Mouse (Mus musculus): ENCODE results near the gene Mast4. TPM values are rescaled to one million over a fixed set of nuclear protein-coding genes. Genes with fewer than 3 reads are reported as not detected.
A peak's percentile ranks its signal among the peaks of the same experiment; 100 is the strongest.

Gene Mast4
- polyA plus RNA-seq, 1 experiment from 2014 or later, result 2.5 TPM

DNA sequence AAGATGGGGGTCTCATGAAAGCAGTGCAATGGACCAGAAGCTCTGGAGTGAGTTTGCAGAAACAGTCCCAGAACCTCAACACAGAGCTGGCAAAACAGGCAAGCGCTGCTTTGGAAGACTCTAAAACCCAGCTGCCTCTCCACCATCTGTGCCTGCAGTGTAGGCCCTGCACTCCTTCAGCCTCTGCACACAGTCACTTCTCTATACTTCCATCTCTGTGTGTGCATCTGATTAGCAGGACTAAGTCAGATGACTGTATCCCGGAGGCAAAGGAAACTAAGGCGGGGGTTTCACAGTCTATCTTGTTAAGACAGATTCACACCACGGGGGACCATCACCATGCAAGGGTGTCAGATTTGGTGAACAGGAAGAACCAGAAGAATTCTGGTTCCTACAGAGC, 6.7 kb upstream of the Mast4 start:
- no peak for ATAC-seq (ENCODE audit: low read depth)
- Histone ChIP-seq H3K27ac (ENCODE audit: low read length) (no peak overlapping the region), H3K9ac (ENCODE audit: low read depth, low read length) (no peak overlapping the region), H3K27me3 (ENCODE audit: control insufficient read depth, insufficient read depth, low read depth, low read length) (peaks cover 3% of the 10 kb centered on the region), H3K36me3 (ENCODE audit: control insufficient read depth, insufficient read depth) (no peaks in the 10 kb centered on the region), H3K4me2 (ENCODE audit: low read depth, low read length) (no peak overlapping the region), H3K9me3 (replicated peaks; ENCODE audit: control insufficient read depth, low read length) (no peaks in the 10 kb centered on the region), H3K4me1 (ENCODE audit: control insufficient read depth, low read depth, low read length) (no peaks in the 10 kb centered on the region), H3K4me3 (ENCODE audit: low read depth, low read length) (no peak overlapping the region)
- 56% methylated on average over 4 of the region's 4 CpGs for WGBS (ENCODE audit: insufficient replicate concordance)

DNA sequence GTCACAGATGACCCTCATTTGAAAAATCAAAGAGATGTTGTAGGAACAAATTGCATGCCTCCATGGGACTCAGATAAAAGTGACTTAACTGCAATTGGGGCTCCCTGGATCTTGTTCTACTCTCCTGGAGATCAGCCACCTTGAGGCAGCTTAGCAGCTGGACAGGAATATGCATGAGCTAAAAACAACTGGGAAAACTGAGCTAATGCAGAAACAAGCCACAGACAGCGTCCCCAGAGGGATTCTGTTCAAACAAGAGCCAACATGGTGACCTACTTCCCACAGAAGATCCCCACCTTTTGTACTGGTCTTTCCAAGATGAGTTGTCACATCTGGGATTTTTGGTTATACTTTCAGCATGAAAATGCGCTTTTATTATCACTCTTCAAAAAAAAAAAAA, 4.3 kb upstream of the Mast4 start:
- Histone ChIP-seq H3K36me3 (ENCODE audit: control insufficient read depth, insufficient read depth) (no peaks in the 10 kb centered on the region), H3K4me3 (ENCODE audit: low read depth, low read length) (no peak overlapping the region), H3K4me1 (ENCODE audit: control insufficient read depth, low read depth, low read length) (no peaks in the 10 kb centered on the region; the same call in 1 of the 2 replicates), H3K4me2 (ENCODE audit: low read depth, low read length) (no peak overlapping the region), H3K9ac (ENCODE audit: low read depth, low read length) (no peak overlapping the region), H3K27ac (ENCODE audit: low read length) (no peak overlapping the region), H3K9me3 (replicated peaks; ENCODE audit: control insufficient read depth, low read length) (no peaks in the 10 kb centered on the region), H3K27me3 (ENCODE audit: control insufficient read depth, insufficient read depth, low read depth, low read length) (peaks cover 27% of the 10 kb centered on the region)
- WGBS (ENCODE audit: insufficient replicate concordance), result 39% methylated on average over 2 of the region's 2 CpGs
- ATAC-seq (ENCODE audit: low read depth), result no peak

DNA sequence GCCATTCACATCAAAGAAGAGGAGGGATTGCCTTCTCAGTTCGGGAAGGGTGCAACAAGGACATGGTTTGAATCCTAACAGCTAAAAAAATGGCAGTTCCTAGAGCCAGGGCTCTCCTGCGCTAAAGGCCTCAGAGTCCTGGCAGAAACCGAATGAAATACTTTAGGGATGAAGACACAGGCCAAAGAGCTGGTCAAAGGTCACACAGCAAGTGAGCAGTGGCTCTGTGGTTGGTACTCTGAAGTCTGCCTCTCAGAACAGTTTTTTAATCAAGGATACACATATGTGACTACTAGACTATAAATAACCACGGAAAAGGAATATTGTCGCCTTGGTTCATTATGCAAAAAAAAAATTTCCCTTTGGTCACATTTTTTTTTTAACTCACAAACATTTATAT, 1.9 kb upstream of the Mast4 start:
- peaks cover 49% of the 10 kb centered on the region for H3K27me3 ChIP-seq (ENCODE audit: control insufficient read depth, insufficient read depth, low read depth, low read length)
- no peaks in the 10 kb centered on the region; the same call in 1 of the 2 replicates for H3K4me1 ChIP-seq (ENCODE audit: control insufficient read depth, low read depth, low read length)
- H3K36me3 ChIP-seq (ENCODE audit: control insufficient read depth, insufficient read depth), result no peaks in the 10 kb centered on the region
- H3K27ac ChIP-seq (ENCODE audit: low read length), result no peak overlapping the region
- no peak overlapping the region for H3K4me2 ChIP-seq (ENCODE audit: low read depth, low read length)
- no peaks in the 10 kb centered on the region for H3K9me3 ChIP-seq (replicated peaks; ENCODE audit: control insufficient read depth, low read length)
- H3K4me3 ChIP-seq (ENCODE audit: low read depth, low read length), result no peak overlapping the region
- H3K9ac ChIP-seq (ENCODE audit: low read depth, low read length), result no peak overlapping the region
- 37% methylated on average over 5 of the region's 5 CpGs for WGBS (ENCODE audit: insufficient replicate concordance)
- no peak for ATAC-seq (ENCODE audit: low read depth)

- no peak overlapping the region; the same call in 1 of the 2 replicates for H3K9ac ChIP-seq (ENCODE audit: low read depth, low read length)
- ATAC-seq (ENCODE audit: low read depth), result no peak
- peaks cover 49% of the 10 kb centered on the region for H3K27me3 ChIP-seq (ENCODE audit: control insufficient read depth, insufficient read depth, low read depth, low read length)
- no peaks in the 10 kb centered on the region; the same call in 1 of the 2 replicates for H3K4me1 ChIP-seq (ENCODE audit: control insufficient read depth, low read depth, low read length)
- no peaks in the 10 kb centered on the region for H3K9me3 ChIP-seq (replicated peaks; ENCODE audit: control insufficient read depth, low read length)
- H3K36me3 ChIP-seq (ENCODE audit: control insufficient read depth, insufficient read depth), result no peaks in the 10 kb centered on the region
- no peak overlapping the region for H3K27ac ChIP-seq (ENCODE audit: low read length)
- under 1% methylated on average over 32 of the region's 32 CpGs for WGBS (ENCODE audit: insufficient replicate concordance)
- peak overlapping the region; percentile 70 for H3K4me2 ChIP-seq (ENCODE audit: low read depth, low read length)
- H3K4me3 ChIP-seq (ENCODE audit: low read depth, low read length), result peak overlapping the region; percentile 61
Observed at GRCm38 (mm10) chr13:103334723-103335458, 594 bp upstream of the Mast4 start.

DNA sequence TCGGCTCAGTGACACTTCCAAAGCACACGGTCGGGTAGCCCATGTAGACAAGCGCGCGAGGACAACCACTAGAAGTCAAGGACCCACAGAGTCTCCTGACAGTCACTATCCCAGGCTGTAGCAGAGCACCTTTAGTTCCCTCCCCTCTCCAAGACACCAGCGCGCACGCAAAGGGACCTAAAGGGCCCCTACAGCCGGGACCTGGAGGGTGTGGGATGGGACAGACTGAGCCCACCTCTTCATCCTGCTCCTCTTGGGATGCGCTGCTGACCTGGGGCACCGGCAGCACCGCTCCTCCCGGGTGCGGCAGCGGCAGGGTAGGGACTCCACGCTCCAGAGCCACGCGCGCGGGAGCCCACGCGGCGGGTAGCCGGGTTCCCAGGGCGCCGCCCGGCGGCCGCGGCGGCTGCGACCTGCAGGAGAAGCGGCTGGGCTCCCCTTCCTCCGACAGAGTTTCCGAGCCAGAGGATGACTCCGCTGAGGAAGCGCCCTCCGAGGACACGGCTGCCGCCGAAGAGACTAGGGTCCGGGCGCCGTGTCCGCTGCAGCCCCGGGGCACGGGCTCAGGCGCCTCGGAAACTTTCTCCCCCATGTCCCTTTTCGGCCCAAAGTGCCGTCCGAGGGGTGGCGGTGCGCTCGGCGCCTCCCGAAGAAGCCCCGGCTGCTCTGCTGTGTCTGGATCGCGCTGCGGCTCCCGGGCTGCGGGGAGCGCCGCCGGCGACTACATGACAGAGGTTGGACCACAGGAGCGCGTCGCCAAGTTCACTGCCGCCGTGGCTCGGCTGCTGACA, 501 bp downstream of the Mast4 start:
- Histone ChIP-seq H3K36me3 (ENCODE audit: control insufficient read depth, insufficient read depth) (no peaks in the 10 kb centered on the region), H3K27ac (ENCODE audit: low read length) (no peak overlapping the region), H3K4me1 (ENCODE audit: control insufficient read depth, low read depth, low read length) (no peaks in the 10 kb centered on the region; the same call in 1 of the 2 replicates), H3K9ac (ENCODE audit: low read depth, low read length) (0 out of 2 replicates have a peak overlapping the region, but pooled peaks have one; percentile 4), H3K4me2 (ENCODE audit: low read depth, low read length) (peak overlapping the region; percentile 70), H3K4me3 (ENCODE audit: low read depth, low read length) (peak overlapping the region; percentile 61), H3K9me3 (replicated peaks; ENCODE audit: control insufficient read depth, low read length) (no peaks in the 10 kb centered on the region), H3K27me3 (ENCODE audit: control insufficient read depth, insufficient read depth, low read depth, low read length) (peaks cover 49% of the 10 kb centered on the region)
- WGBS (ENCODE audit: insufficient replicate concordance), result under 1% methylated on average over 70 of the region's 74 CpGs
- ATAC-seq (ENCODE audit: low read depth), result peak; percentile 16; the same call in 1 of the 2 replicates

DNA sequence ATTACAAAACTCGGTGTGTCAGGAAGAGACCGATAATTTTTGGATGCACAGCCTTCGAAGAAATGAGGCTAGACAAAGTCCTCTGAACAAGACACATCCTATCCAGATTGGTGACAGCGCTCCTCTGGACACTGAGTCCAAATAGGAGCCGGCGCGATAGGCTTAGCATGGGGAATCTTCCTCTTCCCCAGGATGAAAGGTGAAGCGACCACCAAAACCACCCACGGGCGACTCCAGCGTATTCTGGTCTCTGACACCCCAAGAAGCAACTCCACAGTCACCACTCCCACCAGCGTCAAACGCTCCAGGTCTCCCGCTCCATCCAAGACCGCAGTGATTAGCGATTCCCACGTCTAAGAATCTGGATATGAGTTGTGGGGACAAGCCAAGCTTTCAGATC, 1.1 kb downstream of the Mast4 start:
- Histone ChIP-seq H3K4me1 (ENCODE audit: control insufficient read depth, low read depth, low read length) (no peaks in the 10 kb centered on the region; the same call in 1 of the 2 replicates), H3K9ac (ENCODE audit: low read depth, low read length) (no peak overlapping the region), H3K4me3 (ENCODE audit: low read depth, low read length) (no peak overlapping the region; the same call in 1 of the 2 replicates), H3K9me3 (replicated peaks; ENCODE audit: control insufficient read depth, low read length) (no peaks in the 10 kb centered on the region), H3K36me3 (ENCODE audit: control insufficient read depth, insufficient read depth) (no peaks in the 10 kb centered on the region), H3K27me3 (ENCODE audit: control insufficient read depth, insufficient read depth, low read depth, low read length) (peaks cover 49% of the 10 kb centered on the region), H3K27ac (ENCODE audit: low read length) (no peak overlapping the region), H3K4me2 (ENCODE audit: low read depth, low read length) (no peak overlapping the region)
- 3% methylated on average over 17 of the region's 17 CpGs for WGBS (ENCODE audit: insufficient replicate concordance)
- ATAC-seq (ENCODE audit: low read depth), result no peak

- H3K4me2 ChIP-seq (ENCODE audit: low read depth, low read length), result no peak overlapping the region
Observed at GRCm38 (mm10) chr13:103332731-103333130, 1.6 kb downstream of the Mast4 start.

DNA sequence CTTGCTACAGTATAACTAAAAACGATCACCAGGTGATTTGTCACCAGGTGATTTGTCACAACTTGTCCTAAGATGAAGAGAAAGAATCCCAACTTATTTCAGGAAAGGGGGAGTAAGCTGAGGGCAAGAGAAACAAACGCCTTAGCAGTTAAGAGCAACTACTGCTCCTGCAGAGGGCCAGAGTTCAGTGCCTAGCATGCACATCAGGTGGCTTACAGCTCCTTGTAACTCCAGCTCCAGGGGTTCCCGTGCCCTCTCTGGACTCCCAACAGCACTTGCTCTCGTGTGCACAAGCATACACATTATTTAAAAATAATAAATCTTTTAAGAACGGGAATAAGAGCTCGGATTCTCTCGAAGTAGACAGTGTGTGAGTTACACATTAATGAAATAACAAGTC, 3.2 kb downstream of the Mast4 start:
- Histone ChIP-seq H3K4me1 (ENCODE audit: control insufficient read depth, low read depth, low read length) (no peaks in the 10 kb centered on the region; the same call in 1 of the 2 replicates), H3K4me3 (ENCODE audit: low read depth, low read length) (no peak overlapping the region), H3K36me3 (ENCODE audit: control insufficient read depth, insufficient read depth) (no peaks in the 10 kb centered on the region), H3K9me3 (replicated peaks; ENCODE audit: control insufficient read depth, low read length) (no peaks in the 10 kb centered on the region), H3K27ac (ENCODE audit: low read length) (no peak overlapping the region), H3K9ac (ENCODE audit: low read depth, low read length) (no peak overlapping the region), H3K27me3 (ENCODE audit: control insufficient read depth, insufficient read depth, low read depth, low read length) (peaks cover 47% of the 10 kb centered on the region), H3K4me2 (ENCODE audit: low read depth, low read length) (no peak overlapping the region)
- no peak for ATAC-seq (ENCODE audit: low read depth)
- WGBS (ENCODE audit: insufficient replicate concordance), result 42% methylated on average over 7 of the region's 7 CpGs

More at GRCm38 (mm10) chr13:103332731-103333130, 1.6 kb downstream of the Mast4 start:
- no peak for ATAC-seq (ENCODE audit: low read depth)
- H3K36me3 ChIP-seq (ENCODE audit: control insufficient read depth, insufficient read depth), result no peaks in the 10 kb centered on the region
- no peaks in the 10 kb centered on the region; the same call in 1 of the 2 replicates for H3K4me1 ChIP-seq (ENCODE audit: control insufficient read depth, low read depth, low read length)
- WGBS (ENCODE audit: insufficient replicate concordance), result 10% methylated on average over 9 of the region's 9 CpGs
- H3K9me3 ChIP-seq (replicated peaks; ENCODE audit: control insufficient read depth, low read length), result no peaks in the 10 kb centered on the region
- H3K27ac ChIP-seq (ENCODE audit: low read length), result no peak overlapping the region
- no peak overlapping the region for H3K9ac ChIP-seq (ENCODE audit: low read depth, low read length)
- H3K4me3 ChIP-seq (ENCODE audit: low read depth, low read length), result no peak overlapping the region
- H3K27me3 ChIP-seq (ENCODE audit: control insufficient read depth, insufficient read depth, low read depth, low read length), result peaks cover 49% of the 10 kb centered on the region

GRCm38 (mm10) chr13:103328299-103328698, 6.0 kb downstream of the Mast4 start:
- Histone ChIP-seq H3K4me3 (ENCODE audit: low read depth, low read length) (no peak overlapping the region), H3K4me1 (ENCODE audit: control insufficient read depth, low read depth, low read length) (no peaks in the 10 kb centered on the region), H3K27me3 (ENCODE audit: control insufficient read depth, insufficient read depth, low read depth, low read length) (peaks cover 19% of the 10 kb centered on the region), H3K27ac (ENCODE audit: low read length) (no peak overlapping the region), H3K9me3 (replicated peaks; ENCODE audit: control insufficient read depth, low read length) (no peaks in the 10 kb centered on the region), H3K9ac (ENCODE audit: low read depth, low read length) (no peak overlapping the region), H3K4me2 (ENCODE audit: low read depth, low read length) (no peak overlapping the region), H3K36me3 (ENCODE audit: control insufficient read depth, insufficient read depth) (no peaks in the 10 kb centered on the region)
- ATAC-seq (ENCODE audit: low read depth), result no peak
- WGBS (ENCODE audit: insufficient replicate concordance), result 71% methylated on average over 16 of the region's 16 CpGs
